Mouse (Mus musculus) ES-E14 (cell line): ENCODE measurements around the gene Ifna11. TPM values are rescaled to one million over a fixed set of nuclear protein-coding genes. Genes with fewer than 3 reads are reported as not detected.

Experiments used
- DNase-seq: peaks from one replicate; pipeline ENCODE4 v3.0.0-alpha.2; 2013; ENCODE audit warnings: low read depth, low spot score
- H3K27ac ChIP-seq: 2 replicates; pipeline ENCODE4 v1.5.1; 2012; ENCODE audit warnings: low read depth, mild to moderate bottlenecking, low read length, moderate library complexity, mixed read lengths; ENCODE audit not compliant: poor library complexity, insufficient read depth, severe bottlenecking
- H3K36me3 ChIP-seq: 2 replicates; pipeline ENCODE4 v1.6.1; 2012; ENCODE audit warnings: mild to moderate bottlenecking, low read length, moderate library complexity, mixed read lengths; ENCODE audit not compliant: control insufficient read depth, poor library complexity, insufficient read depth, severe bottlenecking
- H3K4me1 ChIP-seq, 2 experiments: fragments of 150-350 bp in 1 of 2; sonication (generic) in 1 of 2; 2 replicates each; pipeline ENCODE4 v1.6.1; 2012; ENCODE audit warnings: low read length in 2 of 2, mild to moderate bottlenecking in 1 of 2, mixed read lengths in 1 of 2; ENCODE audit not compliant: control insufficient read depth in 2 of 2, insufficient read depth in 2 of 2, poor library complexity in 1 of 2
- H3K4me3 ChIP-seq, 2 experiments: fragments of 150-350 bp in 1 of 2; sonication (generic) in 1 of 2; 2 replicates each; pipeline ENCODE4 v1.5.1; 2012; ENCODE audit warnings: low read length in 2 of 2, low read depth in 1 of 2, mild to moderate bottlenecking in 1 of 2, mixed read lengths in 1 of 2; ENCODE audit not compliant: insufficient read depth in 1 of 2, poor library complexity in 1 of 2, severe bottlenecking in 1 of 2
- H3K9ac ChIP-seq: 2 replicates; pipeline ENCODE4 v1.6.1; 2012; ENCODE audit warnings: low read depth, mild to moderate bottlenecking, low read length, mixed read lengths; ENCODE audit not compliant: poor library complexity, insufficient read depth, severe bottlenecking
- H3K9me3 ChIP-seq: fragments of 150-350 bp; sonication (generic); 2 replicates; pipeline ENCODE4 v1.6.1; 2012; ENCODE audit warnings: low read depth, mild to moderate bottlenecking, low read length; ENCODE audit not compliant: control insufficient read depth, insufficient read depth
- CHD2 ChIP-seq: IDR thresholded peaks from 2 replicates; pipeline ENCODE4 v1.6.1; 2014; ENCODE audit warnings: mild to moderate bottlenecking, low read depth, low read length, inconsistent platforms
- HCFC1 ChIP-seq: IDR thresholded peaks from 2 replicates; pipeline ENCODE4 v1.6.1; 2012; ENCODE audit warnings: low read length, inconsistent platforms, borderline replicate concordance; ENCODE audit not compliant: insufficient read depth
- MAFK ChIP-seq: IDR thresholded peaks from 2 replicates; pipeline ENCODE4 v1.6.1; 2014; ENCODE audit warnings: mild to moderate bottlenecking, low read depth, low read length, inconsistent platforms; ENCODE audit not compliant: insufficient read depth
- ZC3H11A ChIP-seq: IDR thresholded peaks from 2 replicates; pipeline ENCODE4 v1.6.1; 2012; ENCODE audit warnings: low read depth, mild to moderate bottlenecking, inconsistent platforms, low read length, borderline replicate concordance
- ZNF384 ChIP-seq: IDR thresholded peaks from 2 replicates; pipeline ENCODE4 v1.6.1; 2012; ENCODE audit warnings: low read depth, low read length, inconsistent platforms
- in situ Hi-C, 2 experiments: fragments of 600-800 bp; cut with MboI; formaldehyde crosslinking; loops; one replicate each; pipeline ENCODE4 v1.15.1; 2025; ENCODE audit warnings: low sequenced_read_pairs in 2 of 2, inconsistent platforms in 1 of 2; ENCODE audit not compliant: unreplicated experiment in 2 of 2
- total RNA-seq: library from RNA; depleted of rRNA; stranded (reverse); fragments of 300-350 nt; gene quantifications from 2 replicates; pipeline ENCODE4 v1.2.3, GENCODE M21; 2012

Ifna11 gene
- total RNA-seq, 1 experiment: not detected

- DNase-seq: no peak
- no peaks in the 10 kb centered on the region for H3K9me3 ChIP-seq
- no peaks in the 10 kb centered on the region for H3K36me3 ChIP-seq
- in situ Hi-C loops: no loop called here
- H3K4me3 ChIP-seq: no peak overlapping the region
- H3K9ac ChIP-seq: no peak overlapping the region
- H3K4me1 ChIP-seq: no peaks in the 10 kb centered on the region
- TF ChIP-seq CHD2 (no peak), HCFC1 (no peak), MAFK (no peak), ZNF384 (no peak), ZC3H11A (no peak)
- H3K27ac ChIP-seq: no peak overlapping the region
Measured at GRCm38 (mm10) chr4:88838828-88839227, 19.1 kb downstream of the Ifna11 start.

GRCm38 (mm10) chr4:88840058-88840457, 20.3 kb downstream of the Ifna11 start:
- H3K9ac ChIP-seq: no peak overlapping the region
- H3K4me1 ChIP-seq: no peaks in the 10 kb centered on the region
- no peak overlapping the region for H3K4me3 ChIP-seq
- in situ Hi-C loops: no loop called here
- no peaks in the 10 kb centered on the region for H3K36me3 ChIP-seq
- DNase-seq: no peak
- TF ChIP-seq ZNF384 (no peak), HCFC1 (no peak)
- no peaks in the 10 kb centered on the region for H3K9me3 ChIP-seq
- no peak overlapping the region for H3K27ac ChIP-seq

- Histone ChIP-seq H3K4me1 (no peaks in the 10 kb centered on the region), H3K9me3 (no peaks in the 10 kb centered on the region), H3K27ac (no peak within 1 kb of the TSS), H3K9ac (no peak within 1 kb of the TSS), H3K4me3 (no peak within 1 kb of the TSS), H3K36me3 (no peaks in the 10 kb centered on the region)
- in situ Hi-C loops: no loop called here
- no peak for TF ChIP-seq MAFK
- no peak for TF ChIP-seq CHD2
- no peak for TF ChIP-seq ZNF384
- TF ChIP-seq HCFC1: no peak
- no peak for TF ChIP-seq ZC3H11A
- DNase-seq: no peak
Measured at GRCm38 (mm10) chr4:88841438-88841911, 21.7 kb downstream of the Ifna11 start, which contains the start of gene Ifna4. Ifna4 (plus strand) TSS chr4:88841861.

- in situ Hi-C loops: no loop called here
- no peak overlapping the region for H3K4me3 ChIP-seq
- TF ChIP-seq MAFK: no peak
- TF ChIP-seq CHD2: no peak
- no peak for TF ChIP-seq HCFC1
- no peak for TF ChIP-seq ZC3H11A
- no peak for TF ChIP-seq ZNF384
- H3K9me3 ChIP-seq: no peaks in the 10 kb centered on the region
- H3K4me1 ChIP-seq: no peaks in the 10 kb centered on the region
- H3K9ac ChIP-seq: no peak overlapping the region
- no peak for DNase-seq
- no peak overlapping the region for H3K27ac ChIP-seq
- no peaks in the 10 kb centered on the region for H3K36me3 ChIP-seq
Measured at GRCm38 (mm10) chr4:88845334-88845733, 25.6 kb downstream of the Ifna11 start.

- in situ Hi-C loops: no loop called here
Measured at GRCm38 (mm10) chr4:88849698-88850097, 29.9 kb downstream of the Ifna11 start, which contains the start of gene Ifna1. Ifna1 (plus strand) TSS chr4:88850087.

More at GRCm38 (mm10) chr4:88849698-88850097, 29.9 kb downstream of the Ifna11 start, which contains the start of gene Ifna1:
- H3K9ac ChIP-seq: no peak within 1 kb of the TSS
- no peak within 1 kb of the TSS for H3K4me3 ChIP-seq
- H3K36me3 ChIP-seq: no peaks in the 10 kb centered on the region
- DNase-seq: no peak
- TF ChIP-seq CHD2 (no peak), MAFK (no peak), ZNF384 (no peak), HCFC1 (no peak), ZC3H11A (no peak)
- H3K4me1 ChIP-seq: no peaks in the 10 kb centered on the region
- H3K9me3 ChIP-seq: no peaks in the 10 kb centered on the region
- H3K27ac ChIP-seq: no peak within 1 kb of the TSS
